Mouse (Mus musculus): Measurements from ENCODE around the gene Adrm1.

- no peak for TF ChIP-seq TCF12 (IDR thresholded peaks at IDR 0.05; ENCODE audit: low read depth, low read length)
- no peak for TF ChIP-seq CTCF (conservative IDR thresholded peaks at IDR 0.05 in 1 of 2, IDR thresholded peaks at IDR 0.05 in 1 of 2; ENCODE audit: low read depth in 2 of 2, low read length in 2 of 2)
- TF ChIP-seq SIN3A (IDR thresholded peaks at IDR 0.05; ENCODE audit: low read length) = no peak
- TF ChIP-seq EP300 (IDR thresholded peaks at IDR 0.05; ENCODE audit: low read length) = no peak
- TF ChIP-seq POLR2A (IDR thresholded peaks at IDR 0.05; ENCODE audit: low read depth, low read length) = no peak
- TF ChIP-seq SMC3 (IDR thresholded peaks at IDR 0.05; ENCODE audit: low read depth, low read length) = no peak
- TF ChIP-seq KAT2A (IDR thresholded peaks at IDR 0.05; ENCODE audit: insufficient replicate concordance, low read length) = no peak
Measured at GRCm38 (mm10) chr2:180184011-180184751, 12.9 kb downstream of the Adrm1 start.
